Mouse (Mus musculus): ENCODE results near the gene Slc35e3. TPM values are rescaled to one million over a fixed set of nuclear protein-coding genes. Genes with fewer than 3 reads are reported as not detected.

Slc35e3 gene
- total and polyA plus RNA-seq, 2 experiments from 2014 or later = 23.9 to 24.9 TPM

GRCm38 (mm10) chr10:117757259-117757658 lies 11.1 kb upstream of the Slc35e3 start:
- H3K27me3 ChIP-seq (ENCODE audit: insufficient read depth, low read length) = no peaks in the 10 kb centered on the region
- no peak for ATAC-seq
- no peak overlapping the region for H3K4me3 ChIP-seq (ENCODE audit: low read length)
- H3K27ac ChIP-seq = no peak overlapping the region
- peaks cover 48% of the 10 kb centered on the region for H3K36me3 ChIP-seq (ENCODE audit: insufficient read depth, low read length)
- no peaks in the 10 kb centered on the region for H3K9me3 ChIP-seq (ENCODE audit: low read length)
- no peak for TF ChIP-seq CTCF (IDR thresholded peaks at IDR 0.05; ENCODE audit: low read depth)
- DNase-seq (ENCODE audit: low spot score) = no peak
- WGBS = 95% methylated on average over 1 of the region's 1 CpGs
- no peak overlapping the region for H3K9ac ChIP-seq (replicated peaks; ENCODE audit: low read length)
- no peaks in the 10 kb centered on the region for H3K4me1 ChIP-seq (ENCODE audit: insufficient read depth, low read length)
- H3K4me2 ChIP-seq (ENCODE audit: low read depth, low read length) = no peak overlapping the region

DNA sequence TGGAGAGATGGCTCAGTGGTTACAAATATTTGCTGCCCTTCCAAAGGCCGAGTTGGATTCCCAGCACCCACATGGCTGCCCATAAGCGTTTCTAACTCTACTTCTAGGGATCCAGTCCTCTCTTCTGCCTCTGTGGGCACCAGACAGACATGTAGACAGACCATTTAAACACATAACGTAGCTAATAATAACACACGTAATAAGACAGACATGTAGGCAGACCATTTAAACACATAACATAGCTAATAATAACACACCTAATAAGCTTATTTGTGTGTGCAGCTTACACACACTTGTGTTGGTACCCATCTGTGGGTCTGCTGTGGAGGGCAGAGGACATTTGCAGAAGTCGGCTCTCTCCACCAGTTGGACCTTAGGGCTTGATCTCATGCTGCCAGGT lies 10.6 kb upstream of the Slc35e3 start:
- no peak for ATAC-seq
- Histone ChIP-seq H3K9me3 (ENCODE audit: low read length) (no peaks in the 10 kb centered on the region), H3K9ac (replicated peaks; ENCODE audit: low read length) (no peak overlapping the region), H3K4me3 (ENCODE audit: low read length) (no peak overlapping the region), H3K4me2 (ENCODE audit: low read depth, low read length) (no peak overlapping the region), H3K27me3 (ENCODE audit: insufficient read depth, low read length) (no peaks in the 10 kb centered on the region), H3K27ac (no peak overlapping the region), H3K4me1 (ENCODE audit: insufficient read depth, low read length) (no peaks in the 10 kb centered on the region), H3K36me3 (ENCODE audit: insufficient read depth, low read length) (peaks cover 48% of the 10 kb centered on the region)
- TF ChIP-seq CTCF (IDR thresholded peaks at IDR 0.05; ENCODE audit: low read depth) = no peak
- 93% methylated on average over 5 of the region's 5 CpGs for WGBS
- no peak for DNase-seq (ENCODE audit: low spot score)

- no peaks in the 10 kb centered on the region for H3K4me1 ChIP-seq (ENCODE audit: insufficient read depth, low read length)
- H3K36me3 ChIP-seq (ENCODE audit: insufficient read depth, low read length) = peaks cover 41% of the 10 kb centered on the region
- H3K27ac ChIP-seq = no peak overlapping the region
- no peak overlapping the region for H3K4me2 ChIP-seq (ENCODE audit: low read depth, low read length)
- no peaks in the 10 kb centered on the region for H3K27me3 ChIP-seq (ENCODE audit: insufficient read depth, low read length)
- no peak overlapping the region for H3K4me3 ChIP-seq (ENCODE audit: low read length)
- H3K9me3 ChIP-seq (ENCODE audit: low read length) = no peaks in the 10 kb centered on the region
- DNase-seq (ENCODE audit: low spot score) (no peak), ATAC-seq (no peak)
- H3K9ac ChIP-seq (replicated peaks; ENCODE audit: low read length) = no peak overlapping the region
- 93% methylated on average over 11 of the region's 11 CpGs for WGBS
- TF ChIP-seq CTCF (IDR thresholded peaks at IDR 0.05; ENCODE audit: low read depth) = no peak
These were observed 9.8 kb upstream of the Slc35e3 start for GRCm38 (mm10) chr10:117755799-117756467.

DNA sequence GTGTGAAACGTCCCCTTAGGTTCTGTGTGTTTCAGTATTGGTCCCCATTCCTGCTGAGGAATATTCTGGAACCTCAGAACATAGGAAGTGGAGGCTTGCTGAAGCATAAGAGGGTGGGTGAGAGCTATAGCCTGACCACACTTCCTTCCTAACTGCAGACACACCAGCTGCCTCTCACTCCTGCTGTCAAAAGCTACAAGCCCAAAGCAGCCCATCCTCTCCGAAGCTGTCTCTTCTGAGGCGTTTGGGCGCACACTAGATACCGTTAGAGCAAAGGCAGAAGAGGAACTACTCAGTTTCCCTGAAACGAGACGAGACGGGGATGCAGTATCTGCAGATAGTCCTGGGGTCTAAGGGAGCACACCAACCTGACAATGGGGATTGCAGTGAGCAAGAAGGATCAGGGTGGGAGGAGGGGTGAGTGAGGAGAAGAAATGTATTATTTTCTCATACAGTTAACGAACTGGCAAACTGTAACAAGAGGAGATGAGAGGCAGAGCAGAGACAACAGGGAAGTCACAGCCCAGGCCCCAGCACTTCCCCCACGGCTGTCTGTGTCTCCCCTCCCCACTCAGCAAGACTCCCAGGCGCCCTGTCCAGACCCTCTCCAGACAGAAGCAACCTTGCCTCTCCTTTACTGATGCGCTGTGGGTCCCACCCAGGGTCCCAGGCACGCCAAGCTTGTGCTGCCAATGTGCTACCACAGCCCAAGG lies 9.1 kb upstream of the Slc35e3 start:
- no peak for ATAC-seq
- Histone ChIP-seq H3K9me3 (ENCODE audit: low read length) (no peaks in the 10 kb centered on the region), H3K4me2 (ENCODE audit: low read depth, low read length) (no peak overlapping the region), H3K36me3 (ENCODE audit: insufficient read depth, low read length) (peaks cover 34% of the 10 kb centered on the region; the same call in 1 of the 2 replicates), H3K4me3 (ENCODE audit: low read length) (no peak overlapping the region), H3K4me1 (ENCODE audit: insufficient read depth, low read length) (no peaks in the 10 kb centered on the region), H3K27ac (no peak overlapping the region), H3K9ac (replicated peaks; ENCODE audit: low read length) (no peak overlapping the region), H3K27me3 (ENCODE audit: insufficient read depth, low read length) (no peaks in the 10 kb centered on the region)
- TF ChIP-seq CTCF (IDR thresholded peaks at IDR 0.05; ENCODE audit: low read depth) = no peak
- 88% methylated on average over 12 of the region's 13 CpGs for WGBS
- no peak for DNase-seq (ENCODE audit: low spot score)

GRCm38 (mm10) chr10:117754609-117754940 lies 8.4 kb upstream of the Slc35e3 start:
- Histone ChIP-seq H3K4me2 (ENCODE audit: low read depth, low read length) (no peak overlapping the region), H3K36me3 (ENCODE audit: insufficient read depth, low read length) (peaks cover 29% of the 10 kb centered on the region; the same call in 1 of the 2 replicates), H3K9me3 (ENCODE audit: low read length) (no peaks in the 10 kb centered on the region), H3K4me3 (ENCODE audit: low read length) (no peak overlapping the region), H3K27ac (no peak overlapping the region), H3K9ac (replicated peaks; ENCODE audit: low read length) (no peak overlapping the region), H3K27me3 (ENCODE audit: insufficient read depth, low read length) (no peaks in the 10 kb centered on the region), H3K4me1 (ENCODE audit: insufficient read depth, low read length) (no peaks in the 10 kb centered on the region)
- ATAC-seq (no peak), DNase-seq (ENCODE audit: low spot score) (no peak)
- 96% methylated on average over 7 of the region's 7 CpGs for WGBS
- no peak for TF ChIP-seq CTCF (IDR thresholded peaks at IDR 0.05; ENCODE audit: low read depth)

DNA sequence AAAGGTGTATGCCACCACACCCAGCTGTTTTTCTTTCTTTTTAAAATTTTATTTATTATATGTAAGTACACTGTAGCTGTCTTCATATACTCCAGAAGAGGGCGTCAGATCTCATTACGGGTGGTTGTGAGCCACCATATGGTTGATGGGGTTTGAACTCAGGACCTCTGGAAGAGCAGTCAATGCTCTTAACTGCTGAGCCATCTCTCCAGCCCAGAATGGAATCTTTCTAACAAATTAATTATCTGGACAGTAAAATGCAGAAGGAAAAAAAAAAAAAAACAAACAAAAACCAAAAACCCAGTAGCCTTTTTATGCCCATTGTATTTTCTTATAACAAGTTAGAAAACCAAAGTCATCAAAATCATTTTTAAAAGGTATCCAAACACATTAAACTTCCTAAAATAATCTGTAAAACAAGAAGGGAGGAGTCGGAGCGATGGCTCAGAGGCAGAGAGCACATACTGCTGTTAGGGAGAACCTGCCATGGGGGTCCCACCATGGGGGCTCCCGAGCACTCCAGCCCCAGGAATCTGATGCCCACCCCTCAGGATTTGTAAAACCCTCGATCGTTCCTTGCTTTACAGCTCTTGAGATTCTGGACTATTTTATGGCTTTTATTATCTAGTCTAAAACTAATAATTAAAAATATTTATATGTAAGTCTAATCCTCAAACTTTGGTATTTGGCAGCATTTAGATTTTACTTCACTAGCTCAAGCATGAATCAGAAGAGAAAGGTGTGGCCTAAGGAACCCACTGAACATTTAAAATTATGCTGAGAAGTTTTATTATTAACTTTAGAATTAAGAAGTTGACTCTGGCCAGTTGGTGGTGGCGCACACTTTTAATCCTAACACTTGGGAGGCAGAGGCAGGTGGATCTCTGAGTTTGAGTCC lies 7.8 kb upstream of the Slc35e3 start:
- TF ChIP-seq CTCF (IDR thresholded peaks at IDR 0.05; ENCODE audit: low read depth) = no peak
- no peak overlapping the region for H3K9ac ChIP-seq (replicated peaks; ENCODE audit: low read length)
- 95% methylated on average over 8 of the region's 8 CpGs for whole genome bisulfite sequencing
- peaks cover 27% of the 10 kb centered on the region; the same call in 1 of the 2 replicates for H3K36me3 ChIP-seq (ENCODE audit: insufficient read depth, low read length)
- no peak for ATAC-seq
- H3K9me3 ChIP-seq (ENCODE audit: low read length) = no peaks in the 10 kb centered on the region
- no peak overlapping the region for H3K27ac ChIP-seq
- H3K4me2 ChIP-seq (ENCODE audit: low read depth, low read length) = no peak overlapping the region
- DNase-seq (ENCODE audit: low spot score) = no peak
- H3K4me3 ChIP-seq (ENCODE audit: low read length) = no peak overlapping the region
- no peaks in the 10 kb centered on the region for H3K4me1 ChIP-seq (ENCODE audit: insufficient read depth, low read length)
- no peaks in the 10 kb centered on the region for H3K27me3 ChIP-seq (ENCODE audit: insufficient read depth, low read length)

All from hindbrain, postnatal 0 days (tissue).